Mouse (Mus musculus): Measurements from ENCODE around the gene Tmco3. TPM values are rescaled to one million over a fixed set of nuclear protein-coding genes. Genes with fewer than 3 reads are reported as not detected.

Gene Tmco3
- polyA plus RNA-seq, 1 experiment from 2014 or later = 34.5 TPM

GRCm38 (mm10) chr8:13272834-13273233 lies 15.2 kb upstream of the Tmco3 start:
- no peak overlapping the region for H3K27ac ChIP-seq (ENCODE audit: poor library complexity, severe bottlenecking)
- no peaks in the 10 kb centered on the region for H3K27me3 ChIP-seq (replicated peaks)
- H3K4me2 ChIP-seq = no peak overlapping the region
- no peaks in the 10 kb centered on the region for H3K4me1 ChIP-seq (replicated peaks)
- ATAC-seq (ENCODE audit: insufficient number of reproducible peaks, low FRiP score) = no peak
- 87% methylated on average over 5 of the region's 5 CpGs for whole genome bisulfite sequencing
- H3K36me3 ChIP-seq = peaks cover 62% of the 10 kb centered on the region
- no peak overlapping the region for H3K9ac ChIP-seq
- no peak overlapping the region for H3K4me3 ChIP-seq
- no peaks in the 10 kb centered on the region for H3K9me3 ChIP-seq (replicated peaks)

- Histone ChIP-seq H3K4me2 (no peak overlapping the region), H3K27ac (ENCODE audit: poor library complexity, severe bottlenecking) (no peak overlapping the region), H3K4me1 (replicated peaks) (peaks cover 3% of the 10 kb centered on the region; the same call in 1 of the 2 replicates), H3K9ac (no peak overlapping the region), H3K36me3 (peaks cover 39% of the 10 kb centered on the region), H3K27me3 (replicated peaks) (no peaks in the 10 kb centered on the region), H3K4me3 (no peak overlapping the region), H3K9me3 (replicated peaks) (no peaks in the 10 kb centered on the region)
- no peak for ATAC-seq (ENCODE audit: insufficient number of reproducible peaks, low FRiP score)
- 86% methylated on average over 5 of the region's 5 CpGs for WGBS
Observed at GRCm38 (mm10) chr8:13276941-13277447, 11.0 kb upstream of the Tmco3 start.

- H3K36me3 ChIP-seq = peaks cover 8% of the 10 kb centered on the region; the same call in 1 of the 2 replicates
- no peak overlapping the region for H3K4me3 ChIP-seq
- no peaks in the 10 kb centered on the region for H3K27me3 ChIP-seq (replicated peaks)
- no peak for ATAC-seq (ENCODE audit: insufficient number of reproducible peaks, low FRiP score)
- H3K9ac ChIP-seq = no peak overlapping the region
- 62% methylated on average over 1 of the region's 1 CpGs for WGBS
- no peaks in the 10 kb centered on the region for H3K9me3 ChIP-seq (replicated peaks)
- H3K27ac ChIP-seq (ENCODE audit: poor library complexity, severe bottlenecking) = peak overlapping the region; percentile 56; the same call in 1 of the 2 replicates
- peak overlapping the region; percentile 30; the same call in 1 of the 2 replicates for H3K4me2 ChIP-seq
- peaks cover 25% of the 10 kb centered on the region for H3K4me1 ChIP-seq (replicated peaks)
Observed at GRCm38 (mm10) chr8:13283200-13283599, 4.8 kb upstream of the Tmco3 start.

GRCm38 (mm10) chr8:13287304-13287691 lies 692 bp upstream of the Tmco3 start:
- under 1% methylated on average over 34 of the region's 34 CpGs for WGBS
- Histone ChIP-seq H3K9me3 (replicated peaks) (no peaks in the 10 kb centered on the region), H3K4me3 (peak overlapping the region; percentile 68), H3K9ac (peak overlapping the region; percentile 88), H3K4me1 (replicated peaks) (peaks cover 24% of the 10 kb centered on the region), H3K36me3 (peaks cover 8% of the 10 kb centered on the region), H3K4me2 (peak overlapping the region; percentile 98), H3K27ac (ENCODE audit: poor library complexity, severe bottlenecking) (peak overlapping the region; percentile 96), H3K27me3 (replicated peaks) (no peaks in the 10 kb centered on the region)
- ATAC-seq (ENCODE audit: insufficient number of reproducible peaks, low FRiP score) = peak; percentile 89

- Histone ChIP-seq H3K36me3 (peaks cover 18% of the 10 kb centered on the region), H3K9me3 (replicated peaks) (no peaks in the 10 kb centered on the region), H3K4me2 (peak overlapping the region; percentile 98), H3K27ac (ENCODE audit: poor library complexity, severe bottlenecking) (no peak overlapping the region), H3K4me1 (replicated peaks) (peaks cover 17% of the 10 kb centered on the region), H3K27me3 (replicated peaks) (no peaks in the 10 kb centered on the region), H3K4me3 (peak overlapping the region; percentile 68), H3K9ac (peak overlapping the region; percentile 88)
- no peak for ATAC-seq (ENCODE audit: insufficient number of reproducible peaks, low FRiP score)
- 2% methylated on average over 6 of the region's 6 CpGs for WGBS
Observed at GRCm38 (mm10) chr8:13288646-13289045, 656 bp downstream of the Tmco3 start.

GRCm38 (mm10) chr8:13292364-13292763 lies 4.4 kb downstream of the Tmco3 start:
- 26% methylated on average over 9 of the region's 9 CpGs for WGBS
- Histone ChIP-seq H3K27me3 (replicated peaks) (no peaks in the 10 kb centered on the region), H3K27ac (ENCODE audit: poor library complexity, severe bottlenecking) (no peak overlapping the region), H3K36me3 (peaks cover 55% of the 10 kb centered on the region), H3K9ac (no peak overlapping the region), H3K9me3 (replicated peaks) (no peaks in the 10 kb centered on the region), H3K4me3 (no peak overlapping the region), H3K4me2 (no peak overlapping the region), H3K4me1 (replicated peaks) (peaks cover 5% of the 10 kb centered on the region; the same call in 1 of the 2 replicates)
- no peak for ATAC-seq (ENCODE audit: insufficient number of reproducible peaks, low FRiP score)

GRCm38 (mm10) chr8:13293677-13294470 lies 5.9 kb downstream of the Tmco3 start:
- no peak overlapping the region for H3K4me3 ChIP-seq
- no peak for ATAC-seq (ENCODE audit: insufficient number of reproducible peaks, low FRiP score)
- WGBS = 88% methylated on average over 9 of the region's 9 CpGs
- no peak overlapping the region for H3K27ac ChIP-seq (ENCODE audit: poor library complexity, severe bottlenecking)
- H3K4me1 ChIP-seq (replicated peaks) = peaks cover 2% of the 10 kb centered on the region; the same call in 1 of the 2 replicates
- H3K4me2 ChIP-seq = no peak overlapping the region
- H3K27me3 ChIP-seq (replicated peaks) = no peaks in the 10 kb centered on the region
- H3K36me3 ChIP-seq = peaks cover 64% of the 10 kb centered on the region
- no peak overlapping the region for H3K9ac ChIP-seq
- H3K9me3 ChIP-seq (replicated peaks) = no peaks in the 10 kb centered on the region

- H3K36me3 ChIP-seq = peaks cover 85% of the 10 kb centered on the region
- H3K4me1 ChIP-seq (replicated peaks) = no peaks in the 10 kb centered on the region
- no peak overlapping the region for H3K4me2 ChIP-seq
- H3K4me3 ChIP-seq = no peak overlapping the region
- 92% methylated on average over 8 of the region's 8 CpGs for WGBS
- H3K27ac ChIP-seq (ENCODE audit: poor library complexity, severe bottlenecking) = no peak overlapping the region
- no peaks in the 10 kb centered on the region for H3K27me3 ChIP-seq (replicated peaks)
- 0 out of 2 replicates have a peak, but pooled peaks cover 8% of the 10 kb centered on the region for H3K9me3 ChIP-seq (replicated peaks)
- no peak for ATAC-seq (ENCODE audit: insufficient number of reproducible peaks, low FRiP score)
- no peak overlapping the region for H3K9ac ChIP-seq
Observed at GRCm38 (mm10) chr8:13299571-13299970, 11.6 kb downstream of the Tmco3 start.

- Histone ChIP-seq H3K36me3 (peaks cover 82% of the 10 kb centered on the region), H3K27ac (ENCODE audit: poor library complexity, severe bottlenecking) (no peak overlapping the region), H3K4me1 (replicated peaks) (no peaks in the 10 kb centered on the region), H3K9ac (no peak overlapping the region), H3K4me2 (no peak overlapping the region), H3K9me3 (replicated peaks) (peaks cover 11% of the 10 kb centered on the region; the same call in 1 of the 2 replicates), H3K4me3 (no peak overlapping the region), H3K27me3 (replicated peaks) (no peaks in the 10 kb centered on the region)
- no peak for ATAC-seq (ENCODE audit: insufficient number of reproducible peaks, low FRiP score)
- 92% methylated on average over 7 of the region's 7 CpGs for WGBS
Observed at GRCm38 (mm10) chr8:13301036-13301435, 13.0 kb downstream of the Tmco3 start.

GRCm38 (mm10) chr8:13305459-13305858 lies 17.5 kb downstream of the Tmco3 start:
- Histone ChIP-seq H3K36me3 (peaks cover 77% of the 10 kb centered on the region), H3K9ac (no peak overlapping the region), H3K27ac (ENCODE audit: poor library complexity, severe bottlenecking) (no peak overlapping the region), H3K27me3 (replicated peaks) (no peaks in the 10 kb centered on the region), H3K4me3 (no peak overlapping the region), H3K9me3 (replicated peaks) (peaks cover 3% of the 10 kb centered on the region; the same call in 1 of the 2 replicates), H3K4me2 (no peak overlapping the region), H3K4me1 (replicated peaks) (no peaks in the 10 kb centered on the region)
- no peak for ATAC-seq (ENCODE audit: insufficient number of reproducible peaks, low FRiP score)
- WGBS = 89% methylated on average over 6 of the region's 6 CpGs

GRCm38 (mm10) chr8:13305884-13306283 lies 17.9 kb downstream of the Tmco3 start:
- no peak for ATAC-seq (ENCODE audit: insufficient number of reproducible peaks, low FRiP score)

More at GRCm38 (mm10) chr8:13305884-13306283, 17.9 kb downstream of the Tmco3 start:
- no peak overlapping the region for H3K4me3 ChIP-seq
- H3K27me3 ChIP-seq (replicated peaks) = no peaks in the 10 kb centered on the region
- H3K27ac ChIP-seq (ENCODE audit: poor library complexity, severe bottlenecking) = no peak overlapping the region
- H3K4me2 ChIP-seq = no peak overlapping the region
- peaks cover 77% of the 10 kb centered on the region for H3K36me3 ChIP-seq
- H3K9ac ChIP-seq = no peak overlapping the region
- H3K9me3 ChIP-seq (replicated peaks) = peaks cover 3% of the 10 kb centered on the region; the same call in 1 of the 2 replicates
- 95% methylated on average over 4 of the region's 4 CpGs for WGBS
- no peaks in the 10 kb centered on the region for H3K4me1 ChIP-seq (replicated peaks)
